Mouse (Mus musculus): Measurements from ENCODE around the gene Fam162a. TPM values are rescaled to one million over a fixed set of nuclear protein-coding genes. Genes with fewer than 3 reads are reported as not detected.
"Not testable (repeated sequence)": the region's sequence is repeated elsewhere in the genome, so short reads cannot be mapped to it uniquely, and the experiment has no call there.

Fam162a gene
- polyA plus RNA-seq, 1 experiment from 2014 or later, result 211 TPM

- Histone ChIP-seq H3K27ac (ENCODE audit: low read depth, low read length) (no peak overlapping the region), H3K4me2 (ENCODE audit: low read depth) (no peak overlapping the region), H3K9me3 (ENCODE audit: control insufficient read depth, low read length) (no peaks in the 10 kb centered on the region), H3K9ac (ENCODE audit: low read length) (no peak overlapping the region), H3K27me3 (ENCODE audit: control insufficient read depth, insufficient read depth, low read length) (no peaks in the 10 kb centered on the region), H3K36me3 (ENCODE audit: control insufficient read depth, insufficient read depth, low read length) (no peaks in the 10 kb centered on the region), H3K4me3 (ENCODE audit: low read depth, low read length) (no peak overlapping the region), H3K4me1 (ENCODE audit: control insufficient read depth, insufficient read depth, low read length) (no peaks in the 10 kb centered on the region)
- ATAC-seq (ENCODE audit: insufficient read depth, low FRiP score, low TSS enrichment), result no peak
- DNase-seq (ENCODE audit: low spot score), result no peak
- 90% methylated on average over 3 of the region's 3 CpGs for WGBS
Measured at GRCm38 (mm10) chr16:36008396-36008795, 63.0 kb downstream of the Fam162a start.

- H3K4me3 ChIP-seq (ENCODE audit: low read depth, low read length); H3K4me2 ChIP-seq (ENCODE audit: low read depth); H3K27ac ChIP-seq (ENCODE audit: low read depth, low read length); H3K36me3 ChIP-seq (ENCODE audit: control insufficient read depth, insufficient read depth, low read length); DNase-seq (ENCODE audit: low spot score); H3K9ac ChIP-seq (ENCODE audit: low read length); H3K27me3 ChIP-seq (ENCODE audit: control insufficient read depth, insufficient read depth, low read length); H3K9me3 ChIP-seq (ENCODE audit: control insufficient read depth, low read length); H3K4me1 ChIP-seq (ENCODE audit: control insufficient read depth, insufficient read depth, low read length); ATAC-seq (ENCODE audit: insufficient read depth, low FRiP score, low TSS enrichment): not testable (repeated sequence)
- 98% methylated on average over 4 of the region's 4 CpGs for WGBS
Measured at GRCm38 (mm10) chr16:35998852-35999251, 72.5 kb downstream of the Fam162a start.

Other genes with a start within 250 kb of the Fam162a start
- gene Parp14, start 200.1 kb downstream of the Fam162a start, polyA plus RNA-seq (2014; fragmentation: Nextera tagmentation; extraction: Ambion mirVana), result 0.19 and 0.31 TPM in 2 replicates
- gene Parp9, start 133.1 kb downstream of the Fam162a start, polyA plus RNA-seq (2014; fragmentation: Nextera tagmentation; extraction: Ambion mirVana), result 3.1 and 3.4 TPM in 2 replicates
- 1.9 and 3.2 TPM in 2 replicates for gene Dtx3l, start 132.4 kb downstream of the Fam162a start, polyA plus RNA-seq (2014; fragmentation: Nextera tagmentation; extraction: Ambion mirVana)
- gene Kpna1, start 92.8 kb downstream of the Fam162a start, polyA plus RNA-seq (2014; fragmentation: Nextera tagmentation; extraction: Ambion mirVana), result 89.7 and 92.5 TPM in 2 replicates
- gene Wdr5b, start 30.4 kb downstream of the Fam162a start, polyA plus RNA-seq (2014; fragmentation: Nextera tagmentation; extraction: Ambion mirVana), result 10.3 and 11.7 TPM in 2 replicates
- gene Ccdc58, start 91 bp upstream of the Fam162a start, polyA plus RNA-seq (2014; fragmentation: Nextera tagmentation; extraction: Ambion mirVana), result 71.8 and 74.0 TPM in 2 replicates
- gene Csta1, start 59.6 kb upstream of the Fam162a start, polyA plus RNA-seq (2014; fragmentation: Nextera tagmentation; extraction: Ambion mirVana), result not detected in 2 replicates
- gene Stfa2l1, start 85.2 kb upstream of the Fam162a start, polyA plus RNA-seq (2014; fragmentation: Nextera tagmentation; extraction: Ambion mirVana), result not detected in 2 replicates
- gene Gm5483, start 112.6 kb upstream of the Fam162a start, polyA plus RNA-seq (2014; fragmentation: Nextera tagmentation; extraction: Ambion mirVana), result 2.1 TPM in 1 of 2 replicates, not detected in the other
- not detected in 2 replicates for gene Gm5416, start 138.8 kb upstream of the Fam162a start, polyA plus RNA-seq (2014; fragmentation: Nextera tagmentation; extraction: Ambion mirVana)
- not detected in 2 replicates for gene 2010005H15Rik, start 149.9 kb upstream of the Fam162a start, polyA plus RNA-seq (2014; fragmentation: Nextera tagmentation; extraction: Ambion mirVana)
- 1.9 and 3.6 TPM in 2 replicates for gene Stfa1, start 205.4 kb upstream of the Fam162a start, polyA plus RNA-seq (2014; fragmentation: Nextera tagmentation; extraction: Ambion mirVana)